Mouse (Mus musculus) hindbrain, embryonic 12.5 days (tissue): ENCODE measurements around the gene Emc7. TPM values are rescaled to one million over a fixed set of nuclear protein-coding genes. Genes with fewer than 3 reads are reported as not detected.

Experiments used
- ATAC-seq: fragments of 200-750 bp; cut with Nextera tagmentation; 2 replicates; pipeline ENCODE4 v1.8.0; 2017; ENCODE audit warnings: moderate TSS enrichment; ENCODE audit not compliant: low FRiP score
- H3K27ac ChIP-seq: fragments of 300-500 bp; sonication (generic); 2 replicates; pipeline ENCODE4 v1.5.1; 2016; ENCODE audit warnings: mild to moderate bottlenecking
- H3K27me3 ChIP-seq: fragments of 300-500 bp; sonication (generic); 2 replicates; pipeline ENCODE4 v1.6.1; 2016; ENCODE audit warnings: mild to moderate bottlenecking
- H3K36me3 ChIP-seq: fragments of 300-500 bp; sonication (generic); 2 replicates; pipeline ENCODE4 v1.6.1; 2016; ENCODE audit warnings: mild to moderate bottlenecking
- H3K4me1 ChIP-seq: fragments of 300-500 bp; sonication (generic); 2 replicates; pipeline ENCODE4 v1.6.1; 2016
- H3K4me2 ChIP-seq: fragments of 300-500 bp; sonication (generic); replicated peaks from 2 replicates; pipeline ENCODE4 v1.6.1; 2016; ENCODE audit warnings: mild to moderate bottlenecking
- H3K4me3 ChIP-seq: fragments of 300-500 bp; sonication (generic); 2 replicates; pipeline ENCODE4 v1.5.1; 2016; ENCODE audit warnings: mild to moderate bottlenecking
- H3K9ac ChIP-seq: fragments of 300-500 bp; sonication (generic); 2 replicates; pipeline ENCODE4 v1.6.1; 2016; ENCODE audit warnings: mild to moderate bottlenecking, moderate library complexity
- H3K9me3 ChIP-seq: fragments of 300-500 bp; sonication (generic); replicated peaks from 2 replicates; pipeline ENCODE4 v1.6.1; 2016; ENCODE audit warnings: mild to moderate bottlenecking
- WGBS: fragments of 180-500 bp; shearing (Covaris S2); methylation state at CpG from one replicate; pipeline ENCODE4 v1.1.7; 2016; 5-methylcytosine and 5-hydroxymethylcytosine counted together
- polyA plus RNA-seq: library from polyadenylated mRNA; unstranded; fragments of >200 nt; fragmentation: Nextera tagmentation; extraction: Ambion mirVana; gene quantifications from 2 replicates; pipeline ENCODE4 v1.2.1, GENCODE M21; 2016

The Emc7 gene
- polyA plus RNA-seq, 1 experiment from 2014 or later = 13.4 TPM

DNA sequence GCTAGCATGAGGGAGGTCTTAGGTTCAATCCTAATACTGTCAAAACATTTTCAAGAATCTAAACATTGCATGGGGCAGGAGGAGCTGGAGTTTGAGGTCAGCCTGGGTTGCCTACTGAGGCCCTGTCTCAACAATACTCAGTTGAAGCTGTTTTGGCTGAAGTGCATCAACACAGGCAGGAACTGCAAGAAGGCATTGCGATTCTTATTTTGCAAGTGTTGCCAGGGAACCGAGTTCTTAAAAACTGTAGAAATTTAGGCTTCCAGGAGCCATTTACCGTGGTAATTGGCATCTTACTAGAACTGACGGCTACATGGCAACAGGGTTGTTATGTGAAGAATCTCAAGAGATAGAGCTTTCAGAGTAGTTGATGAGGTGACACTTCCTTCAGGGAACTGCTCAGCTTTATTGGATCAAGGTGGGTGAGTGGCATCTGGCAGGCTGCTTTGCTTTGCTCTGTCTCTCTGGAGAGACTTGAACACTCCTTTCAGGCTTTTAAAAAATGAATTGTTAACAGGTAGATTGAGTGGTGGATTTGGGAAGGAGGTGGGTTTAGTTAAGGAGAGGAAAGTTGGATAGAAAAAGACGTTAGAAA, 52.1 kb downstream of the Emc7 start:
- Histone ChIP-seq H3K36me3 (no peaks in the 10 kb centered on the region), H3K9ac (no peak overlapping the region), H3K4me2 (no peak overlapping the region), H3K27ac (no peak overlapping the region), H3K4me3 (no peak overlapping the region), H3K27me3 (no peaks in the 10 kb centered on the region), H3K9me3 (no peaks in the 10 kb centered on the region), H3K4me1 (no peaks in the 10 kb centered on the region)
- 85% methylated on average over 5 of the region's 5 CpGs for WGBS
- no peak for ATAC-seq

DNA sequence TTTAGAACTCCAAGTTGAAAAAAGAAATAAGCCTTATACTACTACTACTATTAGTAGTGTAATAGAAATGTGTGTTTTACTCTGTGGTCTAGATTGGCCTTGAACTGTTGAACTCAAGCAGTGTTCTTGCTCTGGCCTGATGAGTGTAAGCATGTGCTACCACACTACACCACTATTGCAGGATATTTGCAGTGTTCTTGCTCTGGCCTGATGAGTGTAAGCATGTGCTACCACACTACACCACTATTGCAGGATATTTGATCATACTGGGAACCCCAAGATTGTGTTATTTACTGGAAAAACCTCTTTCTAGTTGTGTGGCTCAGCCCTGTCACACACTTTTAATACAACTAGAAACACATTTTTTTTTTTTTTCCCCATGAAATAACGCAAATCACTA, 52.6 kb downstream of the Emc7 start:
- no peaks in the 10 kb centered on the region for H3K27me3 ChIP-seq
- H3K4me1 ChIP-seq = no peaks in the 10 kb centered on the region
- WGBS = 100% methylated on average over 1 of the region's 1 CpGs
- H3K9ac ChIP-seq = no peak overlapping the region
- H3K4me2 ChIP-seq = no peak overlapping the region
- ATAC-seq = no peak
- no peak overlapping the region for H3K4me3 ChIP-seq
- H3K27ac ChIP-seq = no peak overlapping the region
- H3K36me3 ChIP-seq = no peaks in the 10 kb centered on the region
- no peaks in the 10 kb centered on the region for H3K9me3 ChIP-seq

DNA sequence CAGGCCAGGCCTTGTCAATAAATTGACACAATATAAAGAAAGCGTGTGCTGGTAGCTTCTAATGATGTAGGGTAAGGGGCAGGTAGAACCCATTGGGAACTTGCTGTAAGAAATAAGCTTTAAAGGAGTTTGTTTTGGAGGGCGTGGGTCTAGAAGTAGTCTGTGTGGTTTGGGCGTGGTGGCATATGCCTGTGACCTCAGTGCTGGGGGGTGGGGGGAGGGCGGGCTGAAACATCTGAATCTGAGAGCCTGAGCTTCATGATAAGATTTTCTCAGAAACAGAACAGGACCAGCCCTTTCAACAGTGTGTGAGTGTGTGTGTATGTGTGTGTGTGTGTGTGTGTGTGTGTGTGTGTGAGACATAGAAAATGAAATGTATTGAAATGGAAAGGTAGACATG, 55.3 kb downstream of the Emc7 start:
- Histone ChIP-seq H3K27ac (no peak overlapping the region), H3K9ac (no peak overlapping the region), H3K4me2 (no peak overlapping the region), H3K4me3 (no peak overlapping the region), H3K36me3 (no peaks in the 10 kb centered on the region), H3K4me1 (no peaks in the 10 kb centered on the region), H3K9me3 (no peaks in the 10 kb centered on the region), H3K27me3 (no peaks in the 10 kb centered on the region)
- no peak for ATAC-seq
- WGBS = 82% methylated on average over 4 of the region's 4 CpGs

DNA sequence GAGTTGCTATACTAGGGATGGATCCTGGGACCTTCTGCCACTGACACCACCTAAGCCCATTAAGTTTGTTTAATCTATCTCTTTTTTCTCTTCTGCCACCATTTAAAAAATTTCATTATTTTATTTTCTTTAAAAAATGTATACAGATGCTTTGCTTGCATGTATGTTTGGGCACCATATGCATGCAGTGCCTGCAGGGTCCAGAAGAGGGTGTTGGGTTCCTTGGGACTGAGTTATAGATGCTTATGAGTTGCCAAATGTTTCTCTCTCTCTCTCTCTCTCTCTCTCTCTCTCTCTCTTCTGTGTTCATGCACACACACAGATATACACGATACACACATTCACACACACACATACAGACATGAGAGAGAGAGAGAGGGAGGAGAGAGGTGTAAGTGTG, 58.2 kb downstream of the Emc7 start:
- Histone ChIP-seq H3K27ac (no peak overlapping the region), H3K9me3 (no peaks in the 10 kb centered on the region), H3K9ac (no peak overlapping the region), H3K4me1 (no peaks in the 10 kb centered on the region), H3K36me3 (0 out of 2 replicates have a peak, but pooled peaks cover 3% of the 10 kb centered on the region), H3K4me3 (no peak overlapping the region), H3K4me2 (no peak overlapping the region), H3K27me3 (no peaks in the 10 kb centered on the region)
- 93% methylated on average over 1 of the region's 1 CpGs for WGBS
- ATAC-seq = no peak

DNA sequence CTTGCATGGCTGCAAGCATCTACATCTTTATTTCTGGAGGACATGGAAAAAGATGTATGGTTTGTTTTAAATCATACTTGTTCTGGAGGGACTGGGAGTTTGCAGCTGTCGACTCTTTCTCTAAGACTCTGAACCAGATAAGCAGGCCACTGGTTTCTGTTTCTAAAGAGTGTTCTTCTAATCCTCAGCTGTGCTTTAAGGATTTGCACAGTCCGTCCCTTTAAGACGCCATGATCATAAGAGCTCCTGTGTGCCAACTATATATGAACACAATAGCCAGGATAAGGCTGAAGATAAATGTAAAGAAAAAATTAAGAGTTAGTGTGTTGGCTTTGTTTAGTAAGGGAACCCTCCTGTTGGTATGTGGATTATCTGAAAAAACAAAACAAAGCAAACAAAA, 61.9 kb downstream of the Emc7 start:
- Histone ChIP-seq H3K9ac (no peak overlapping the region), H3K9me3 (0 out of 2 replicates have a peak, but pooled peaks cover 3% of the 10 kb centered on the region), H3K4me2 (no peak overlapping the region), H3K27me3 (no peaks in the 10 kb centered on the region), H3K27ac (no peak overlapping the region), H3K36me3 (0 out of 2 replicates have a peak, but pooled peaks cover 3% of the 10 kb centered on the region), H3K4me3 (no peak overlapping the region), H3K4me1 (no peaks in the 10 kb centered on the region)
- no peak for ATAC-seq
- 91% methylated on average over 3 of the region's 3 CpGs for WGBS

DNA sequence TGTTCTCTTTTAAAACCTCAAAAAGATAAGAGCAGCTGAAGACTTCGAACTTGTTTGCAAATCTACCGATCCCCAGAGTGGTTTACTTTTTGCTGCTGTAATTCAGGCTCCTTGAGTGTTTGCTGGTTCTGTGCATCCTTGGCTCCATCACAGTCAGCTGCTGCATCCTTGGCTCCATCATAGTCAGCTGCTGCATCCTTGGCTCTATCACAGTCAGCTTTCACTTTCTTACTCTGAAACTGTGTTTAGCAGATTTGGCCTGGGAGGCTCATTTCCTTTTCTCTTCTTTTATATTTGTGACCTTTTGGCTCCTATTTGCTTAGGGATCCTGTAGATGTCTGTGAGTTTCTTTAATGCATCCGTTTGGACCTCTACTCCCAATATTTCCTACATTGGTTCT, 62.4 kb downstream of the Emc7 start:
- no peaks in the 10 kb centered on the region for H3K27me3 ChIP-seq
- H3K4me2 ChIP-seq = no peak overlapping the region
- H3K27ac ChIP-seq = no peak overlapping the region
- H3K4me3 ChIP-seq = no peak overlapping the region
- H3K9ac ChIP-seq = no peak overlapping the region
- 92% methylated on average over 3 of the region's 3 CpGs for WGBS
- ATAC-seq = no peak
- no peaks in the 10 kb centered on the region for H3K4me1 ChIP-seq
- H3K36me3 ChIP-seq = 0 out of 2 replicates have a peak, but pooled peaks cover 3% of the 10 kb centered on the region
- H3K9me3 ChIP-seq = 0 out of 2 replicates have a peak, but pooled peaks cover 3% of the 10 kb centered on the region

DNA sequence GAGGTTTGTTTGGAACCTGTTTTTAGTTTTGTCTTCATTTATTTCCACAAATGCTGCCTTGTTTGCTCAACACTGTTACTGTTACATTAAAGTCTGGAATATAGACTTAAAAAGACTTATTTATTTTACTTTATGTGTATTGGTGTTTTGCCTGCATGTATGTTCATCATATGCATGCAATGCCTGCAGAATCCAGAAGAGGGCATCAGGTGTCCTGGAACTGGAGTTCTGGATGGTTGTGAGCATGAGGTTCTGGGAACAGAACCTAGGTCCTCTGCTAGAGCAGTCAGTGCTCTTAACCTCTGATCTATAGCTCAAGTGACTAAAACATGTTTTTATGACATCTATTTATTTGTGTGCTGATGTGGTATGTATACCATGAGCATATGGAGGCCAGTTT, 63.7 kb downstream of the Emc7 start:
- H3K4me3 ChIP-seq = no peak overlapping the region
- H3K4me1 ChIP-seq = no peaks in the 10 kb centered on the region
- H3K27ac ChIP-seq = no peak overlapping the region
- H3K9ac ChIP-seq = no peak overlapping the region
- 0 out of 2 replicates have a peak, but pooled peaks cover 3% of the 10 kb centered on the region for H3K9me3 ChIP-seq
- no peaks in the 10 kb centered on the region for H3K27me3 ChIP-seq
- 0 out of 2 replicates have a peak, but pooled peaks cover 3% of the 10 kb centered on the region for H3K36me3 ChIP-seq
- no peak for ATAC-seq
- no peak overlapping the region for H3K4me2 ChIP-seq

DNA sequence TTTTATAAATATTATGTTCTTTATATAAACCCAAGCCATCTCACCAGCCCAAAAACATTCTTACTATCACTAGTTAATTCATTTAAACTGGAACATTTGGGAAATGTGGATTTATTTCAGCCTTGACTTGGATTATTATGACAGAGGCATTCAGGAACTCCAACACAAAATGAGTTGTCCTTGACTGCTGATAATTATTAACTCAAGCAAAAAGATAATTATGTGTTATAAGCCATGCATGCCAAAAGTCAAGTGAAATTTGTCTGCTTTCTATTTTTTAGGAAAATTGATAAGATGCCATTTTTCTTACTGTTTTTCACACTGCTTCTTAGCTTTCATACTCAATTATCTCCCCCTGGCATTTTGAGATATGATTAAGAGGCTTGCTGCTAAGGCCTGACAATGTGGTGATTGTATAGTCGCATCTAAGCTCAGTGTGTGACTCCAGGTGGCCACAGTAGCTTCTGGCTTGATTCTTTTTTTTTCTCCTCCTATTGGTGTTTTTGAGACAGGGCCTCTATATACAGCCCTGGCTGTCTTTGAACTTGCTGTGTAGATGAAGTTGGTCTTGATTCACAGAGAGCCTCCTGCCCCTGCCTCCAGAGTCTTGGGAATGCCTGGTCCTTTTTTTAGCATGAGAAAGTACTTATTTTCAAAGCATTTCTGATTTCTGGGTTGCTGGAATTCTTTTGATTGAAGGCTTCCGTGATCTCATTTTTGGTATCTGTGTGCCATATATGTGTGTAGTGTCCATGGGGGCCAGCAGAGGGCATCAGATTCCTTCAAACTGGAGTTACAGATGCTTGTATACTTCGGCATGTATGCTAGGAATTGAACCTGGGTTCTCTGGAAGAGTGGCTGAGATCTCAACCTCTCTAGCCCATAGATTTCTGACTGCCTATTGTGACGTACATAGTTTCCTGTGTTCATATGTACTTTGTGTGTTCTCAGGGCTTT, 66.0 kb downstream of the Emc7 start:
- 89% methylated on average over 4 of the region's 4 CpGs for WGBS
- H3K9ac ChIP-seq = no peak overlapping the region
- no peak overlapping the region for H3K27ac ChIP-seq
- ATAC-seq = no peak
- no peaks in the 10 kb centered on the region for H3K4me1 ChIP-seq
- H3K9me3 ChIP-seq = 0 out of 2 replicates have a peak, but pooled peaks cover 3% of the 10 kb centered on the region
- no peak overlapping the region for H3K4me3 ChIP-seq
- H3K36me3 ChIP-seq = no peaks in the 10 kb centered on the region
- no peaks in the 10 kb centered on the region for H3K27me3 ChIP-seq
- no peak overlapping the region for H3K4me2 ChIP-seq

Other genes with a start within 250 kb of the Emc7 start
- 12.1 and 15.5 TPM in 2 replicates for gene Lpcat4, start 215.5 kb upstream of the Emc7 start, polyA plus RNA-seq
- gene Nutm1, start 195.7 kb upstream of the Emc7 start, polyA plus RNA-seq = 0.05 and 0.09 TPM in 2 replicates
- 118 and 127 TPM in 2 replicates for gene Nop10, start 193.1 kb upstream of the Emc7 start, polyA plus RNA-seq
- gene Slc12a6, start 189.2 kb upstream of the Emc7 start, polyA plus RNA-seq = 20.4 and 21.1 TPM in 2 replicates
- gene Gm21985, start 188.7 kb upstream of the Emc7 start, polyA plus RNA-seq = not detected in 2 replicates
- gene Emc4, start 87.0 kb upstream of the Emc7 start, polyA plus RNA-seq = 109 and 113 TPM in 2 replicates
- gene Katnbl1, start 75.8 kb upstream of the Emc7 start, polyA plus RNA-seq = 43.3 and 48.4 TPM in 2 replicates
- gene Chrm5, start 25.8 kb downstream of the Emc7 start, polyA plus RNA-seq = 0.13 and 0.23 TPM in 2 replicates
- 6.5 and 7.9 TPM in 2 replicates for gene Aven, start 38.0 kb downstream of the Emc7 start, polyA plus RNA-seq